Mouse (Mus musculus) retina, postnatal 7 days (tissue): ENCODE results near the gene Zfp78.

Experiments used
- DNase-seq: peaks from one replicate; pipeline ENCODE4 v3.0.0-alpha.2; 2012; ENCODE audit warnings: low read depth, low spot score

Zfp78 gene

DNA sequence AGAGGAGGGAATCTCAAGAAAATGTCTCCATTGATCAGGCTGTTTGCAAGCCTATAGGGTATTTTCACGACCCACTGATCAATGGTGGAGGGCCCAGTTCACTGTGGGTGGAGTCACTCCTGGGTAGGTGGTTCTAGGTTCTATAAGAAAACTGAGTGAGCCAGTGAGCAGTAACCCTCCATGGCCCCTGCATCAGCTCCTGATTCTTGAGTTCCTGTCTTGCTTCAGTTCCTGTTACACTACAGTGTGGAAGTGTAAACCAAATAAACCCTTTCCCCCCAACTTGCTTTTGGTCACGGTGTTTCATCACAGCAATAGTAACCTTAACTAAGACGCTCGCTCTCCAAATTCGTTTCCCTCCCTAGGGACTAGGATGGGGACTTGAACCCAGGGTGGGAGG, 25.9 kb downstream of the Zfp78 start:
- no peak for DNase-seq

DNA sequence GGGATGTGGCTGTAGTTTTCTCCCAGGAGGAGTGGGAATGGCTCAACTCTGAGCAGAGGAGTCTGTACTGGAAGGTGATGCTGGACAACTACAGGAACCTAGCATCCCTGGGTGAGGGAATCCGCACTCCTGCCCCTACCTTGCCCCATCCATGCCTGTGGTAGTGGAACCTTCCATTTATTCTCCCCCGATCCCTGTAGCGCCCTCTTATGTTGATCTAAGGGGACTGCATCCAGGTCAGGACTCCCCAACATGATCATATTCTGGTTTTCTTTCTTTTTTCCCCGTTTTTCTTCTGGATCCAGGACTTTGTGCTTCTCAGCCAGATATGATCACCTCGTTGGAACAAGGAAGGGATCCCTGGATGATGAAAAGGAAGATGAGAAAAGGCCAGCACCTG, 26.4 kb downstream of the Zfp78 start:
- DNase-seq: no peak

DNA sequence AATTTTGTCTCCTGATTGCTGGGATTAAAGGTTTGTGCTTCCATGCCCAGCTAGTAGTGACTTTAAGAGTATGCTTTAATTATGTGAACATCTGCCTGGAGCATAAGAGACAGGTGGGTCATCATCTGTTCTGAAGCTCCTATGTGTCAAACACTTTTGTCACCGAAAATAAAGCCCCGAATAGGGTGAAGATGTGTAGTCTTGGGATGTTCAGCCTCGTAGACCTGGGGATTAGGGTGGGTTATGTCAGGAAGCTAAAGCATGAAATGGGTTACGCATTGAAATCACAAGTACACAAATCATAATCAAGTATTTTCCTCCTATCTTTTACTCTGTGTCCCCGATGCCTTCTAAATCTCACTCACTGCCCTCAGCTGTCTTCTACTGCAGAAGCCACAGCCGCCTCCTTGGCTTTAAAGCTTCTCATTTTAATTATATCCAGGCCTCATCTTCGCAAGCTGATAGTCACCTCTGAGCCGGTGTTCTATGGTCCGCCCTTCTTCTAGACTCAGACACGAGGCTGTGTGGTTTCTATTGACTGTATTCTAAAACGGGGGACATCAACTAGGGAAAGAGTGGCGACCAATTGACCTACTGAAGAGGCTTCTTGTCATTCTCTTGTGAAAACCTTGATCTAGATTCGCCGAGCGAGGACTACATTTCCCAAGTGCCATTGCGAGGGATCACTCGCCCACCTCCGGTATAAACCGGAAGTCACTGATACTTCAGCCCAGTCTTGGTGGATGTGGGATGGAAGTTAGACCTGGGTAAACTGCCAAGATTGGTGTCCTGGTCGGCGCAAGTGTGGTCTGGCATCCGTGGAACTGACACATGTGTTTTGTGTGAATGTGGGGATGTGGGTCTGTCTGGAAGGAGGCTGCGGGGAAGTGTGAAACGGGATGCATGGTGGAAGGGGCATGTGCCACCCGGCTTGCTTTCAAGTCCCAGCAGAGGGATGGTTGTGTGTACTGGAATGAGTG, 35.2 kb downstream of the Zfp78 start, which contains the start of gene Smim17:
Gene Smim17 (plus strand): TSS at position 720 of the 980 bp plus-strand sequence.
- DNase-seq: peak; percentile 59

DNA sequence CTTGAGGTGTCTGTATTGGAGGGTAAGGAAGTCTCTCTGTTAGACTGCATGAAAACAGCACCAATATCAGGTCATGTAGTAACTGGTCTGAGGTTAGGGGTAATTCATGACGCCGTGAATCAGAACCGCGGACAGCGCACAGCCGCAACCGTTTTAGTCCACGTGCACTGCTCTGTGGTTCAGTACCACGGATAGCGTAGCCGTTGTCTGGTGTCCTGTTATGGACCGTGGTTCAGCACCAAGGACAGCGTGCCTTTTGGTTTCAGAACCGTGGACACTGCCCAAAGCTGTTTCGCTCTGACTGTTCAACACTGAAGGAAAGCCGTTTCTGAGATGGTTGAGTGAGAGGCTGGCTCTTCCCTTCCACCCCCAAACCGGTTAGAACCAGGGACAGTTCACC, 47.0 kb downstream of the Zfp78 start, which contains the start of gene Gm20715:
Gene Gm20715 (plus strand): TSS at position 235 of the 400 bp plus-strand sequence.
- peak; percentile 33 for DNase-seq

DNA sequence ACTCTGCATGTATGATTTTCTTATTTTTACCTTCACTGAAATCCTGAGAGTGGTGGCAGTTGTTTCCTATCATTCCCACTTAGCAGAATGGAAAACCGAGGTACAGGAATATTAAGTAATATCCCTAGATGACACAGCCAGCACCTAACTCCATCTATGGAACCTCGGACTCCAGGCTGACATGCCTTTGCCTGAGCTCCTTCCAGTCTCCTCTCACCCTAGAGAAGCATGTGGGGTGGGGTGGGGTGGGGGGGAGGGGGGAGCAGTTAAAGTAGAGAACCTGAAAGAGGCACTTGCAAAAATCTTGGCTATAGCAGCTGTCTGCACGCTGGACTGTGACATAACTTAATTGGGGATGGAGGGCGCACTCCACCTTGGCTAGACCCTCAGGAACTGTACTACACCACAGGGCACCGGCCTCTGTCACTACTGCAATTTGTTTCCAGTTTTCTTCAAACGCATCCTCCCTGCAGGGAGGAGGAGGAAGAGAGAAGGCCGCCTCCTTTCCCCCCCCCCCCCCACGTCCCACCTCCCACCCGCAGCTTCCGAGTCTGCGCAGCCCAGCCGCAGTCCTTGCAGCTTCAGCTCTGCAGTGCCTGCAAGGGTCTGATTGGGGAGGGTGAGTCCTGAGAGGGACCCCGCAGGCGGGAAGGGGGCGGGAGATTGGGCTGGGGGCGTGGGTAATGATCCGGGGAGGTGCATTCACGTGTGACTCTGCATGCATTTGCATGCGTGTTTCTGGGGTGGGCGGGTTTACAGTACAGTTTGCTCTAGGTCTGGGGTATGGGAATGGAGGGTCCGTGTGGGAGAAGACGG, 51.8 kb downstream of the Zfp78 start:
- no peak for DNase-seq

DNA sequence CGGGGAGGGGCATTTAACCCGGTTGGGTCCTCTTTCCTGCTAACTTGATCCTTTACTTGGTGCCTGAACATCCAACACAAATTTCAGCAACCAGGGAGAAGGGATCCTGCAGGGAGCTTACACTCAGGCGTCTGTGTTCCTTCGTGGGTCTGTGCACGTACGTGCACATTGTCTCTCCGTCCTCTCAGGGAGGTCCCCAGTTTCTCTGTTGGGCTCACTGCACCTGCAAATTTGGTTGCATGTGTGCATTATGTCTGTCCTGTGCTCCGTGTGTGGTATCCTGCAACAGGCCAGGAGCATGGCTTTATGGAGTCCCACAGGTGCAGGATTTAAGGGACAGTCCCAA, 52.3 kb downstream of the Zfp78 start:
- DNase-seq: no peak

DNA sequence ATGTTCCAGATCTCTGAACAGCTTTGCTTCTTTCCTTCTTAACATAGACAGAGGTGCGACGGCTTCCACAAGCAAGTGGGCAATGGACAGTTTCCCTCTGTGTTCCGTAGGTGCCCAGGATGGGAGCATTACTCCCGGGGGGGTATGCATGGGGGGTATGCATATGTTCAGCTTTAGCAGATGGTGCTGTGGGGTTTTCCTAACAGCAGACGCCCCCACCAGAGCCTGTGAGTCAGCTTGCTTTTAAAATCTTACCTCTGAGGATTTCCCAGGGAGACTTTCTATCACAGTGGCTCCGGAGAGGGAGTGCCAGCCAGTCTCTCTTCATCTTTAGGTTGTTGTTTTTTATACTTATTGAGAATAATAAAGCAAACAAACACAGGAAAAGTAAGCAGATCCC, 56.8 kb downstream of the Zfp78 start:
- DNase-seq: no peak

DNA sequence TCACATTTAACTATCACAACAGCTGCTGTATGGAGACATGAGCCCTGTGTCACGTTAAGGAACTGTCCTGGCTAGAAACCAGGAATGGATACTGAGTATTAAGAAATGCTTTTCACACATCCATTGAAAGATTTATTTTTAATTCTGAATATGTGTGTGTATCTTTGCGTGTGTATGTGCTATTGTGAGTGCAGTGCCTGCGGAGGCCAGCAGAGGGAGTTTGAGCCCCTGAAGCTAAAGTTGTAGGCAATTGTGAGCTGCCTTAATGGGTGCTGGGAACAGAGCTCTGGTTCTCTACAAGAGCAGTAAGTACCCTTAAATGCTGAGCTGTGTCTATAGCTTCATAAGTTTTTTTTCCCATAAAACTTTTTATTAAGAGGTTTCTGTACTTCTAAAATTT, 66.3 kb downstream of the Zfp78 start:
- no peak for DNase-seq

DNA sequence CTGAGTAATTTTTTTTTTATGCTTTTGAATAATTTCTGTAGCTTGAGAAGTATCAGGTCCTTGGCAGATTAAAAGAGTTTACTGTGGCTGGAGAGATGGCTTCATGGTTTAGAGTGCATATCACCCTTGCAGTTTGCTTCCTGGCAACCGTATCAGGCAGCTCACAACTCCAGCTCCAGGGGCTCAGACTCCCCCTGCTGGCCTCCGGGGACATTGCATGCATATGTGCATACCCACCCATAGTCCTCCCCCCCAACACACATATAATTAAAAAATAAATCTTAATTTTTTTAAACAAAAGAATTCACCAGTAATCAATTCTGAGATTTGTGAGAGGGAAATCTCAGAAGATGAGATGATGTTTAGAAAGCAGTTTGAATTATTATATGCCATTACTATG, 67.3 kb downstream of the Zfp78 start:
- no peak for DNase-seq
